Mouse (Mus musculus): Measurements from ENCODE around the gene Kcnj14. TPM values are rescaled to one million over a fixed set of nuclear protein-coding genes. Genes with fewer than 3 reads are reported as not detected.

Gene Kcnj14
- total and polyA plus RNA-seq, 2 experiments: 0.11 TPM; not detected in 1

DNA sequence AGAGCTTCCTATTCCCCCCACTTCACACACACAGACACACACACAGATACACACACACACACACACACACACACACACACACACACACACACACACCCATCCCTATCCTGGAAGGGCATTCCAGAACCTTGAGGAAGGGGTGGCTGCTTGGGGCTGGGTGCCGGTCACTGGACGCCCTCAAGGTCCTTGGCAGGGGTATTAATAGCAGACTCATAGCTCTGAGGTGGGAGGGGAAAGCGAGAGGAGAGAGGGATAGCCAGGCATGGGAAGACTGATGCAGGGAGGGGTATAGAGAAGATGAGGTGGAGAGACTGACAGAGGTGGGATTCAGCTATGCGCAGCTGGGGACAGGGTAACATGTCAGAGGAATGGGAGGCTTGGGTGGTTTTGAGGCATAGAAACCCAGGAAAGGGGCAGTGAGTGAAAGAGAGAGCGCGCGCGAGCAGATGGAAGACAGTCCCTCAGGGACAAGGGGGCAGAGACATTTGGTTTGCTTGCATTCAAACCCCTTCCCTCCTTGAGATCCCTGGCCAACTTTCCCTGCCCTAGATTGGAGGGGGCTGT, 44.6 kb upstream of the Kcnj14 start:
- Histone ChIP-seq H3K79me2 (ENCODE audit: control insufficient read depth, insufficient read depth, low read length) (peaks cover 7% of the 10 kb centered on the region; the same call in 1 of the 2 replicates), H3K4me1 (ENCODE audit: control insufficient read depth, insufficient read depth, low read length) (peaks cover 12% of the 10 kb centered on the region), H3K4me3 (ENCODE audit: insufficient read depth, low read depth, low read length) (no peak overlapping the region), H3K27ac (replicated peaks; ENCODE audit: insufficient read depth, low read depth, low read length) (no peak overlapping the region), H3K36me3 (ENCODE audit: control insufficient read depth, insufficient read depth, low read length) (peaks cover 2% of the 10 kb centered on the region; the same call in 1 of the 2 replicates), H3K9ac (ENCODE audit: low read depth, low read length) (no peak overlapping the region), H3K27me3 (ENCODE audit: control insufficient read depth, insufficient read depth, low read length) (peaks cover 16% of the 10 kb centered on the region)
- no peak for TF ChIP-seq POLR2A (IDR thresholded peaks at IDR 0.05; ENCODE audit: extremely low read depth, insufficient read depth, low read length)
- TF ChIP-seq CTCF (IDR thresholded peaks at IDR 0.05; ENCODE audit: low read depth, low read length): no peak
- 53% methylated on average over 8 of the region's 8 CpGs for WGBS
- no peak for DNase-seq (ENCODE audit: extremely low read depth, low read depth, low spot score)

DNA sequence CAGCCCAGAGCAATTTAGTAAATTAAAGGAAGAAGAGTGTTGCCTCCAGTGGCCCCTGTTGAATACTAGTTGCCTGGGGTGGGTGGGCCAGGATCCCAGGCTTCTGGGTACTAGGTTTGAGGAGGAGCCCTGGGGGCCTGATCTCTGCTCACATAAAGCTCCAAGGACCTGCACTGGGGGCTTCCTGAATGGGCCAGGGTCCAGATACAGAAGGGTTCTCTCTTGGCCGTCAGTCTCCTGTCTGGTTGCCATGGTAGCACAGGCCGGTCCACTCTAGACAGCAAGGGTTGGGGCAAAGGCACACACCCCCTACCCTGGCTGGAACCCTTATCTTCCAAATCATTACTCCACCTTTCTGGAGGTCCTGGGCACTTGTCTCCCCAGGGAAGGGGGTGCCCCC, 43.3 kb upstream of the Kcnj14 start:
- peaks cover 6% of the 10 kb centered on the region for H3K4me1 ChIP-seq (ENCODE audit: control insufficient read depth, insufficient read depth, low read length)
- H3K27ac ChIP-seq (replicated peaks; ENCODE audit: insufficient read depth, low read depth, low read length): no peak overlapping the region
- WGBS: 83% methylated on average over 2 of the region's 2 CpGs
- no peak for DNase-seq (ENCODE audit: extremely low read depth, low read depth, low spot score)
- H3K4me3 ChIP-seq (ENCODE audit: insufficient read depth, low read depth, low read length): no peak overlapping the region
- H3K27me3 ChIP-seq (ENCODE audit: control insufficient read depth, insufficient read depth, low read length): peaks cover 16% of the 10 kb centered on the region
- no peak overlapping the region for H3K9ac ChIP-seq (ENCODE audit: low read depth, low read length)
- no peaks in the 10 kb centered on the region for H3K36me3 ChIP-seq (ENCODE audit: control insufficient read depth, insufficient read depth, low read length)
- H3K79me2 ChIP-seq (ENCODE audit: control insufficient read depth, insufficient read depth, low read length): no peaks in the 10 kb centered on the region
- TF ChIP-seq POLR2A (IDR thresholded peaks at IDR 0.05; ENCODE audit: extremely low read depth, insufficient read depth, low read length): no peak
- TF ChIP-seq CTCF (IDR thresholded peaks at IDR 0.05; ENCODE audit: low read depth, low read length): no peak

DNA sequence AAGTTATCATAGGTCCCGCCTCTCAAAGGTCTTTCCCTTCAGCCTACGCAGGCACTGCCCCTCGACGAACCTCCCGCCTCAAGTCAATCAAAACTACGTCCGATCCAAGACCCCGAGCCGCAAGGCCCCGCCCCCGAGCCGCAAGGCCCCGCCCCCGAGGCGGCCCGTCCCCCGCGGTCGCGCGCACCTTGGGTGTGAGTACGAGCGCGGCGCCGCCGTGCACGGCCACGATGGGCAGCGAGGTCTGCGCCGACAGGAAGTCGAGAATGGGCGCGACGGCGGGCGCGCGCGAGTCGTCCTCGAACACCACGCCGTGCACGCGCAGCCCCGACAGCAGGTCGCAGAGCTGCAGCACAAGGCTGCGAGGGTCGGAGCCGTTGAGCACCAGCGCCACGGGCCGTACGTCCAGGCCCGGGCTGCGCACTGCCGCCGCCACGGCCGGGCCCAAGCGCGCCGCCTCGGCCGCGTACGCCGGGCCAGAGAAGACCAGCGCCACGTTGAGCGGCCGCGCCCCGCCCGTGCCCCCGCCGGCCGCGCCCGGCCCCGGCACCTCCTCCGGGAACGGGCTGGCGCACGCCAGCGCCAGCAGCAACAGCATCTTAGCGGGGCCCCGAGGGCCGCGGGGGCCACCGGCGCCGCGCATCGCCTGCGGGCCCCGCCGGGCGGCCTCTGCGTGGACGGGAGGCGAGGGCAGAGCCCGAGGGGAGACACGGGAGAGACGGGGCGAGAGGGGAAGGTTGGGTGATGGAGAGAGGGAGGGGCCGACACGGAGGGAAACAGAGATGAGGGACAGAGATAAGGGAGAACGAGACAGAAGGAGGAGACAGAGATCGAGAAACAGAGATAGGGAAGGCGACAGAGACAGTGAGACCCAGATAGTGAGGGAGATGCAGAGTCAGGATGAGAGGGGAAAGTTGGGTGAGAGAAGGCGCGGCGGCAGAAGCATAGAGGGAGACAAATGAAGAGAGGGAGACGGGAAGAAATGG, 41.6 kb upstream of the Kcnj14 start:
- 2% methylated on average over 117 of the region's 117 CpGs for WGBS
- Histone ChIP-seq H3K27me3 (ENCODE audit: control insufficient read depth, insufficient read depth, low read length) (peaks cover 16% of the 10 kb centered on the region), H3K27ac (replicated peaks; ENCODE audit: insufficient read depth, low read depth, low read length) (no peak overlapping the region)

DNA sequence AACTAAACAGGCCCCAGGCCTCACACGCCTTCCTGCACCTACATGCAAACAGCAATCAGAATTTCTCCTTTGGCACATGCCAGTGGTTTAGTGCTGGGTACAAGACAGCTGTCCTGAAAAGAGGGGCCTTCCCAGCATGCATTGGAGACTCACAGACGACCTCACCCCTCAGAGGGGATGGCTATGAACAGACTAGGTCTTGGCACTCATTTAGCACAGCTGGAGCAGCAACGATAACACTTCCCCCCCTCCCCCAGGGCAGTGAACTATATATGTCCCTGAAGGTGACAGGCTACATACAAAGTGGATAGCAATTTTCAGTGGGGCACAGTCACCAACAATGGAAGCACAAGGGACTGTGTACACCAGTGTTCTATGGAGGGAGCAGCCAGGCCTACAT, 39.9 kb upstream of the Kcnj14 start:
- Histone ChIP-seq H3K4me1 (ENCODE audit: control insufficient read depth, insufficient read depth, low read length) (peaks cover 6% of the 10 kb centered on the region), H3K36me3 (ENCODE audit: control insufficient read depth, insufficient read depth, low read length) (no peaks in the 10 kb centered on the region), H3K79me2 (ENCODE audit: control insufficient read depth, insufficient read depth, low read length) (no peaks in the 10 kb centered on the region), H3K4me3 (ENCODE audit: insufficient read depth, low read depth, low read length) (no peak overlapping the region), H3K27me3 (ENCODE audit: control insufficient read depth, insufficient read depth, low read length) (peaks cover 5% of the 10 kb centered on the region; the same call in 1 of the 2 replicates), H3K27ac (replicated peaks; ENCODE audit: insufficient read depth, low read depth, low read length) (no peak overlapping the region), H3K9ac (ENCODE audit: low read depth, low read length) (no peak overlapping the region)
- TF ChIP-seq POLR2A (IDR thresholded peaks at IDR 0.05; ENCODE audit: extremely low read depth, insufficient read depth, low read length) (no peak), CTCF (IDR thresholded peaks at IDR 0.05; ENCODE audit: low read depth, low read length) (no peak)
- WGBS: 73% methylated on average over 3 of the region's 3 CpGs
- no peak for DNase-seq (ENCODE audit: extremely low read depth, low read depth, low spot score)

More for the DNA sequence above, 41.6 kb upstream of the Kcnj14 start:
- Histone ChIP-seq H3K4me3 (ENCODE audit: insufficient read depth, low read depth, low read length) (peak overlapping the region; percentile 84), H3K79me2 (ENCODE audit: control insufficient read depth, insufficient read depth, low read length) (no peaks in the 10 kb centered on the region), H3K36me3 (ENCODE audit: control insufficient read depth, insufficient read depth, low read length) (no peaks in the 10 kb centered on the region), H3K4me1 (ENCODE audit: control insufficient read depth, insufficient read depth, low read length) (peaks cover 6% of the 10 kb centered on the region), H3K9ac (ENCODE audit: low read depth, low read length) (peak overlapping the region; percentile 94)
- TF ChIP-seq CTCF (IDR thresholded peaks at IDR 0.05; ENCODE audit: low read depth, low read length): no peak
- no peak for TF ChIP-seq POLR2A (IDR thresholded peaks at IDR 0.05; ENCODE audit: extremely low read depth, insufficient read depth, low read length)
- DNase-seq (ENCODE audit: extremely low read depth, low read depth, low spot score): peak; percentile 35

DNA sequence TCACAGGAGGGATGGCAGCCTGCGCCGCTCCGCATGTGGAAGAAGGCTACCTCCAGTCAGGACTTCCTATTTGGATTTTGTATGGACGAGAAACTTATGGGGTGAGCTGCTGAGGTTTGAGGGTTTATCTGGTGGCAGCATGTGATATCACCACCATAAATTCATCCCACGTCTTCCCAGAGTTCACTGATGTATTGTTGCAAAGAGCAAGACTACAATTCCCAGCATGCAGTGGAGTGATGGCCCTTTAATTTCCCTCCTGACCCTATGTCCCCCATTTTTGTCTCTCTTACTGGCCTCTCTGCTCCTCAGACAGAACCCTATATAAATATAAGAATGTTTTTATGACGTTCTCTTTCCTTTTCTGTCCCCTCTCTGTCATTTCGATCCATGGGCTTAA, 38.2 kb upstream of the Kcnj14 start:
- H3K4me1 ChIP-seq (ENCODE audit: control insufficient read depth, insufficient read depth, low read length): peaks cover 6% of the 10 kb centered on the region
- DNase-seq (ENCODE audit: extremely low read depth, low read depth, low spot score): no peak
- 89% methylated on average over 7 of the region's 7 CpGs for WGBS
- H3K79me2 ChIP-seq (ENCODE audit: control insufficient read depth, insufficient read depth, low read length): no peaks in the 10 kb centered on the region
- H3K36me3 ChIP-seq (ENCODE audit: control insufficient read depth, insufficient read depth, low read length): no peaks in the 10 kb centered on the region
- H3K27me3 ChIP-seq (ENCODE audit: control insufficient read depth, insufficient read depth, low read length): peaks cover 1% of the 10 kb centered on the region; the same call in 1 of the 2 replicates
- no peak for TF ChIP-seq CTCF (IDR thresholded peaks at IDR 0.05; ENCODE audit: low read depth, low read length)
- TF ChIP-seq POLR2A (IDR thresholded peaks at IDR 0.05; ENCODE audit: extremely low read depth, insufficient read depth, low read length): no peak
- no peak overlapping the region for H3K4me3 ChIP-seq (ENCODE audit: insufficient read depth, low read depth, low read length)
- no peak overlapping the region for H3K9ac ChIP-seq (ENCODE audit: low read depth, low read length)
- no peak overlapping the region for H3K27ac ChIP-seq (replicated peaks; ENCODE audit: insufficient read depth, low read depth, low read length)
